Mouse (Mus musculus): Measurements from ENCODE around the gene 9130023H24Rik.

The 9130023H24Rik gene

GRCm38 (mm10) chr7:128246496-128247391, 8.9 kb upstream of the 9130023H24Rik start, which contains the start of gene Tgfb1i1:
Gene Tgfb1i1 (plus strand): TSS chr7:128246812.
- DNase-seq = peak; percentile 64

- DNase-seq = no peak
These were observed 7.7 kb upstream of the 9130023H24Rik start for GRCm38 (mm10) chr7:128245547-128245946.

- no peak for DNase-seq
These were observed 6.7 kb upstream of the 9130023H24Rik start for GRCm38 (mm10) chr7:128244410-128245025.

GRCm38 (mm10) chr7:128243921-128244320, 6.1 kb upstream of the 9130023H24Rik start:
- DNase-seq = peak; percentile 36

GRCm38 (mm10) chr7:128242331-128242730, 4.5 kb upstream of the 9130023H24Rik start:
- peak; percentile 37 for DNase-seq

GRCm38 (mm10) chr7:128240131-128240784, 2.4 kb upstream of the 9130023H24Rik start:
- DNase-seq = peak; percentile 69

- peak; percentile 52 for DNase-seq
These were observed 1.2 kb upstream of the 9130023H24Rik start for GRCm38 (mm10) chr7:128238991-128239390.

GRCm38 (mm10) chr7:128237593-128237926, 271 bp downstream of the 9130023H24Rik start:
- DNase-seq = no peak

- DNase-seq = peak; percentile 88
These were observed 807 bp downstream of the 9130023H24Rik start, which contains the start of gene Armc5 for GRCm38 (mm10) chr7:128236856-128237592. Gene Armc5 (plus strand): TSS chr7:128237342.

- peak; percentile 51 for DNase-seq
These were observed 1.4 kb downstream of the 9130023H24Rik start for GRCm38 (mm10) chr7:128236426-128236825.

GRCm38 (mm10) chr7:128235481-128235880, 2.4 kb downstream of the 9130023H24Rik start:
- no peak for DNase-seq

GRCm38 (mm10) chr7:128234796-128235195, 3.0 kb downstream of the 9130023H24Rik start:
- no peak for DNase-seq

GRCm38 (mm10) chr7:128231741-128232140, 6.1 kb downstream of the 9130023H24Rik start:
- DNase-seq = no peak

GRCm38 (mm10) chr7:128220936-128221335, 16.9 kb downstream of the 9130023H24Rik start:
- DNase-seq = no peak

GRCm38 (mm10) chr7:128219952-128220351, 17.9 kb downstream of the 9130023H24Rik start:
- no peak for DNase-seq

GRCm38 (mm10) chr7:128209826-128210225, 28.0 kb downstream of the 9130023H24Rik start:
- DNase-seq = no peak

GRCm38 (mm10) chr7:128208187-128208586, 29.6 kb downstream of the 9130023H24Rik start:
- peak; percentile 42 for DNase-seq

GRCm38 (mm10) chr7:128206152-128206551, 31.7 kb downstream of the 9130023H24Rik start, which contains the start of gene Cox6a2:
Gene Cox6a2 (minus strand): TSS chr7:128206387.
- DNase-seq = no peak

GRCm38 (mm10) chr7:128205695-128206094, 32.1 kb downstream of the 9130023H24Rik start:
- DNase-seq = no peak

GRCm38 (mm10) chr7:128204179-128204578, 33.7 kb downstream of the 9130023H24Rik start:
- no peak for DNase-seq

- no peak for DNase-seq
These were observed 34.8 kb downstream of the 9130023H24Rik start for GRCm38 (mm10) chr7:128203071-128203470.

GRCm38 (mm10) chr7:128201607-128202006, 36.2 kb downstream of the 9130023H24Rik start:
- DNase-seq = no peak

Data from cerebellum, adult 9-11 months (tissue).